Mouse (Mus musculus): ENCODE measurements around the gene Zbtb46.

Zbtb46 gene

DNA sequence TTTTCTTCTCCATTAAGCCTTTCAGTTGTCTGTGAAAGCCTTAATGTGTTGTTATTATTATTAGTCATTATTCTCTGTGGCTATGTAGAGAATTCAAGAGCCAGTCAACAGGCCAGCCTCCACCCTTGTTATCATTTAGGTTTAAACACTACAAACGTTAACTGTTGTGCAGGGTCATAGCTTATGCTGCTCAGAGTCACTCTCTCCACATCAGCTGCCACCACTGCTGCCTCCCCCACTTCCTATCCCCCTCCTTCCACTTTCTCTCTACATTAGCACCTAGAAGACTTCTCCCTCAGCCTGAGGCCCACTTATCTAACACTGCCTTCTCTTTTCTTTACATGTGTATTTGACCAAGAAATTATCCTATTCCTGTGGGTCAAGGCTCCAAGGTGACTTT lies 57.7 kb downstream of the Zbtb46 start:
- no peak for DNase-seq (ENCODE audit: low read depth)

DNA sequence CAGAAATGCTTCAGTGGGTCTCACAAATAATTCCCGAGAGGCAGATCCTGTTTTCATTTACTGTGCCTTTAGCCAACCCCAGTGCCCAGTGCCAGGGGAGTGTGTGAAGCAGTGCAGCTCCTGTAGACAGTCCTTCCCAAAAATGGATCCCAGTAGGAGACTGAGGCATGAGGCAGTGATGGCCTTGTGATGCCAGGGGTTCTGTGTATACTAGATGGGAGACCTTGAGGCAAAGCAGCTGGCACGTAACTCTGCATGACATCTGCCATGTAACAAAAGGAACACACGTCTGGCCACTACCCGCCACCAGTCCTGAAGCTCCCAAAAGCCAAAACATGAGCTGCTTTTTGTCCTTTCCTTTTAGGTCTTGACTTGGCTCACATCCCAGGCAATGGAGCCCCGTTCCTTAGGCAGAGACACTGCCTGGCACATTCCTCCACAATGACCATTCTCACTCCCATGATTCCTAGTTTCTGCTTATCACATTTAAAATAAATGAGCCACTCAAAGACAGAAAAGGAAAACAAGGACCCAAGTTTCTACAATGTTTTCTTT lies 61.9 kb downstream of the Zbtb46 start:
- no peak for DNase-seq (ENCODE audit: low read depth)

DNA sequence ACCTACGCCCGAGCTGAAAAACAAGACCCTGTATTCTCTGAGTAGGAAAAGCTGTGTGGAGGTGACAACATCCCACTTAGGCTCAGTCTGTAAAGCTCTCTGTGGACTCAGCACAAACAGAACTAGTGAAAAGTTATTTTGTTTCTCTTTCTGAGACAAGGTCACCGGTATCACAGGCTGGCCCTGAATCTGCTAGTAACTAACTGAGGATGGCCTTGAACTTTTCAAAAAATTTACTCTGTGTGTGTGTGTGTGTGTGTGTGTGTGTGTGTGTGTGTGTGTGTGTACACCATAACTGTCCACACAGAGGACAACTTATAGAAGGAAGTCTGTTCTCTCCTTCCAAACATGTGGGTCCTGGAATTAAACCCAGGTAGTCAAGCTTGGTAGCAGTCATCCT lies 65.1 kb downstream of the Zbtb46 start:
- DNase-seq (ENCODE audit: low read depth), result no peak

DNA sequence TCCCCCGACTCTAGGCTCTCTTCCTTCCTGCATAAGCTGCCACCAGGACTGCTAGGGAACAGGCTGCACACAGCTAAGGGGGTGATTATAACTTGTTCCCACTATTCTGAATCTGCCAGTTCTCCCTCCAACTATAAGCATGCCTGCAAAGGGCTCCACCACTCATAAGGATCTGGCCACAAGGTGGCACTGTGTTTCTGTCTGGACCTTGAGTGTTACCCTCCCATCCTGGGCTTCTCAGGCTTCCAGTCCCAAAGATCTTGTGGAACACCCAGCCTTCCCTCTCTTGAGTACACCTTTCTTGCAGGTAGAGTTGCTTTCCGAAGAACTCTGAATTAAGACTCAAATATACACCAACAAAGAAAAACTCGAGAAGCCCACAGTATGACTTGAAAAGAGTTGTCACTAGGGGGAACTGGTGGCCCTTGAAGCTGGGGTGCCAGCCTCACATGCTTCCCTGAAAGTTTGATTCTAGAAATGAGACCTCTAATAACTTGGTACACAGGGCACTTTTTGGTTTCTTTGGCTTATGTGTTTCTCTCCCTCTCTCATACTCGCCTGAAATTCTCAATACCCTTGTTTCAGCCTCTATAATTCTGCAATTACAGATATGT lies 66.5 kb downstream of the Zbtb46 start:
- peak; percentile 94 for DNase-seq (ENCODE audit: low read depth)

DNA sequence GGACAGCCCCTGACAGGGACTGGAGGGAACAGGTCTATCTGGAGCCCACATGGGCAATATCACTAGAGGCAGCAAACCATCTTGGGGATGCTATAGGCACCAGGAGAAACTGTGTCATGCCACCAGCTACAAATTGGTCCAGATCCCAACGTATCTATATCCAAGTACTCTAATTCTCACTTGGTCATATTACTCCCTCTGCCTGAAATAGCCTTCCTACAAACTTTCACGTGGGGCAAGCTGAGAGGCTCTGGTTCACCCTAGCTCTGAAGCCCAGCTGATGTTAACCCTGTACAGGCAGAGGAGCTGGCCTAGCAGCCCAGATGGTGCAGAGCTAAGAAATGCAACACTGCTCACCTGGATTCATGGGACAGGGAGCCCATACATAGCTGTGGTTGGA lies 67.7 kb downstream of the Zbtb46 start:
- no peak for DNase-seq (ENCODE audit: low read depth)

DNA sequence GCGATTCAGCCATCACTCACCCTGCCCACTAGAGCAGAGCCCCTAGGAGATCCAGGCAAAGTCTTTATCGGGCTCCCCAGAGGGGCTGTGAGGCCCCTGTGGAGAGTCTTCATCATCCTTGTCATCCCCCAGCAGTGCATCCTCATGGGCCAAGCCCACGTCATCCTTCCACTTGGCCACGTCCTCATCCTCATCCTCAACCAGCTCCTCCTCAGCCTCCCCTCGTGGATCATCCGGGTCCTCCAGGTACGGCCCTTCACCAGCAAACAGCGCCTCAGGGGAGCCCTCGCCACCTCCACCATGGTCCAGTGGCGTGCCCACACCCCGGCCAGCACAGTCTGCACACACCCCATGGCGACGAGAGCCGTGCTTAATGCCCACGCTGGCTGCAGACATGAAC lies 68.2 kb downstream of the Zbtb46 start:
- DNase-seq (ENCODE audit: low read depth), result no peak

DNA sequence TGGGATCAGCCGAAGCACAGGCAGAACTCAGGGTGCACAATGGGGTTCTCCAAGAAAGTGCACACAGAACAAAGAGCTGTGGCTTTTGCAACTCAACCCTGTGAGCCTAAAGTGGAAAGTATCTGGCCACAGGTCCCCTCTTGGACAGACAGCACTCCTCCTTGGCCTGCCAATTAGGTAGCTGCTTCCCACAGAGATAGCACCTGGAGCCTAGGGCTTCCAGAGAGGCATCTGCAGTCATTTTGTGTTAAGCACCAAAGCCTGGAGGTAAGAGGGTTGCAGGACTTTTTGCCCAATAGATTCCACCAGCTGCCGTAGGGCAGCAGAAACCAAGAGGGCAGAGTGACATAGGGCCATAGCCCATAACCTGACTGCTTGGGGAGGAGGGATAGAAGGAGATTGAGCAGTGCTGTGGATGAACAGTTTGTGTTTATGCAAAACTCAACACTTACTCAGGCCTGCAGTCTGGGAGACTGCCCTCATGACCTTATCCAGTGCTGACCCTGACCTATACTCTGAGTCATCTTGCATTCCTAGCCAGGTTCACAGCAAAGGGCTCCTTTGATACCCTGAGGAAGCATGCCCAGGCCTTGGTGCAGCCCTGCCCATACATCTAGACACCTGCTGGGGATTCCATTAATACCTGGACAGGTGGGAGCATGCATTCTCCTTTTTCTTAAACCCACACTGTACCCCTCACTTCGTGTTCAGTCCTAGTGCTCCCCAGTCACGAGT lies 68.9 kb downstream of the Zbtb46 start:
- no peak for DNase-seq (ENCODE audit: low read depth)

DNA sequence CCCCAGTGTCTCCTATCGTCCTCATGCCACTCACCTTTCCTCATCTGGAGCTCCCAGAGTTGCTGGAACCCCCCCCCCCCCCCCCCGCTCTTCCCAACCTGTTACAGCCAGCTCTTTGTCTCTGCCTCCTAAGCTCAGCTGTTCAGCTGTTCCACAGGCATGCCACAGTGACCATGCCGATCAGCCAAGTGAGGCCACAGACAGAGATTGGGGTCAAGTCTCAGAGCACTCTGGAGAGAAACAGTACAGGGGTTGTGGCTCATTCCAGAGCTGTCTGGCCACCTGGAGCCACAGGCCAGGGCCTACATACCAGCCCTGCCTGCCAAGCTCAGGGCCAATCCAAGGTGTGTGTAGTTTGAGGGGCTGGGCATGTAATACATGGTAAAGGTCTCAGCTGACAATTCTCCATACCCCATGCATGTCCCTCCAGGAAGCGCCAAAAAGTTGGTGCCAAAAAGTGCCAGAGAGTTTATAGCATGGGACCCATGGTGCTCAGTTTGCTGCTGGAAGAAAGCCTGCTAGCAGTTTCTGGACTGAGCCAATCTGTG lies 72.5 kb downstream of the Zbtb46 start:
- DNase-seq (ENCODE audit: low read depth), result no peak

DNA sequence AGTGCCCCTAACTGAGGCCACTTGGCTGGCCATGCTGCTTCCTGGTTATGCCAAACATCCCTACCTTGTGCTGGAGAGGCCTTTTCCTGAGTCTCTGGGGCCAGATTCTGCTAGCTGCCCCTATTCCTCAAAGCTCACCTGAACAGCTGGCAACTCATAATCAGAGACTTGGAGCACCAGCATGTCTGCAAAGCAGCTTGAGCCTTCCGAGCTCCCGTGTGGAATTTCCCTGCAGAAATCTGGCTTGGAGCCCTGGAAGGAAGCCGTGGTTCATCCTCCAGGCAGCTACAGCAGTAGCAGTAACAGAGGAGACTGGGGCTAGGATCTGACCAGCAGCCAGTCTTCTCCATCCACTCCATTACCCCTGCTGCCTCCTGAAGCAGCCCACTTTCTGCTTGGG lies 73.3 kb downstream of the Zbtb46 start:
- DNase-seq (ENCODE audit: low read depth), result no peak

DNA sequence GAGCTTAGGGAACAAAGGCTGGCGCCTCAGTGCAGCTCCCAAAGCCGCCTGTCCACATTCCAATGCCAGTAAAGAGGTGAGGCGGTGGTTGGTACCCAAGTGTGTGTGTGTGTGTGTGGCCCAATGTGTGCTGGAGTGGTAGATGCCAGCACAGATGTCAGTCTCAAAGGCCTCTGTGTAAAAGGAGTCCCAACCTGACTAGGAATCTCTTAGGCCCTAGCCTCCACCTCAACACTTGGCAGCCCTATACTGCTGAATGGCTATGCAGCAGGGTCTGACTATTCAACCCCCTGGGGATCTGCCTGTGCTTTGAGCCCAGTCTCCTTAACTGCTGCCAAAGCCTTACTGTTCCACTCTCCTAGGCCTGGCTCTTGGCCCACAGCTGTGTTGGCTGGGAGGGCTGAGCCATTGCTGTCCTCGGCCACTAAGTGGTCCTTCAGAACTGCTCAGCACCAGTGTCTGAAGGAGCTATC lies 74.3 kb downstream of the Zbtb46 start:
- DNase-seq (ENCODE audit: low read depth), result no peak

DNA sequence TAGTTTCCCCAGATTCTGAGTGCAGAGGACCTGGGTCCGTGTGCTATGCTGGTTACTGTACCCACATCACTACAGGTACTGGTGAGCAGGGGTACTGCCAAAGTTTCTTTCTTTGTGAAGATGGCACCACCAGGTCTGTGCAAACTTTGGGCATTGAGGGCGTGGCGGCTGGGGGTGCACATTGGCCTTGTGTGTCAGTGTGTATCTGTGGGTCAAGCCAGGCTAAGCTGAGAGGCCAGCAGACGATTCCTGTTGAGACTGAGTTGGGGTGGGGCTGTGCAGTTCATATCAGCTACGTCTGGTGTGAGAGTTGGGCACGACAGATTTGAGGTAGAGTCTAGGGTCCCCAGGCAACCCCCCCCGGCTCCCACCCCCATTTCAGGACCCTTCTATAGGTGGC lies 74.8 kb downstream of the Zbtb46 start:
- no peak for DNase-seq (ENCODE audit: low read depth)

DNA sequence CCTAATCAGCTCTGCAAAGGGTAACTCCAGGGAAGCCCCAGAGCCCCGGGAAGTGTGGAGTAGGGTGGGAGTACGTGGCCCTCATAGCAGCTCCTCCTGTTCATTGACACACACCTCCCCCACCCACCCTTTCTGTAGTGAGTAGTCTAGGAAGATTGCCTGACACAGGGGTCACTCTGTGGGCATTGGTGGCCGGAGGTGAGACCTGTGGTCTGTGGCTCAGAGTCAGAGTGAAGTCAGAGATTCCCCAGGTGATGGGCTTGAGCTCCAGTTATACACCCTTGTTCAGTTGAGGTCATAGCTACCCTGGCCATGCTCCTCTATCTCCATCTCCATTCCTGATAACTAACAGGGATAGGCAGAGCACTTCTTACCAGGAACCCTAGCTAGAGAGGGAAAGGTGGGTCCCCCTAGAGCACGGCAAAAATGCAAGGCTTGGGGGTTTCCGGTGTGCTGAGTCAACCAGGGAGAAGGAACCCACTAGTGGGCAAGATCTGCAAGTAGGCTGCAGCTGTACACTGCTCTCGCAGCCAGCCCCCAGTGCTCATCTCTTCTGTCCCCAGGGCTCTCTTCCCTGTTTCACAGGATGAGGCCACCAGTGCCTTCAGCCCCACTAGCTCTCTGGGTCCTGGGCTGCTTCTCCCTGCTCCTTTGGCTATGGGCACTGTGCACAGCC lies 77.5 kb downstream of the Zbtb46 start:
- peak; percentile 85 for DNase-seq (ENCODE audit: low read depth)

DNA sequence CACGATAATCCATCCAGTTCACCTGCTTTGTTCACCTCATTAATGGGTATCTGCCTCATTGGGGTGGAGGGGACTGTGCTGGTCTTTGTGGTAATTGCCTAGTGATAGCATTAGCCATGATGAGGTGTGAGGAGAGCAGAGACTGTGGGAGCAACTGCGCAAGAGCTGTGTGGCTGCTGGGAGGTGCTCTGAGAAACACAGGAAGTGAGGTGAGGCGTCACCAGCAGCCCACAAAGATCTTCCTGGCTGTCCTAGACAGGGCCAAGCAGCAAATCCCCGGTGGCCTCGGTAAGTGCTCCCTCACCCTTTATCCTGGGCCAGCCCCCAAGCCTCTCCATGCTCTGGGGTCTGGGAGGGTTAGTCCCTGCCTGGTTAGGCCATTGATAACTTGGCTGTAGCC lies 78.1 kb downstream of the Zbtb46 start:
- peak; percentile 87 for DNase-seq (ENCODE audit: low read depth)

DNA sequence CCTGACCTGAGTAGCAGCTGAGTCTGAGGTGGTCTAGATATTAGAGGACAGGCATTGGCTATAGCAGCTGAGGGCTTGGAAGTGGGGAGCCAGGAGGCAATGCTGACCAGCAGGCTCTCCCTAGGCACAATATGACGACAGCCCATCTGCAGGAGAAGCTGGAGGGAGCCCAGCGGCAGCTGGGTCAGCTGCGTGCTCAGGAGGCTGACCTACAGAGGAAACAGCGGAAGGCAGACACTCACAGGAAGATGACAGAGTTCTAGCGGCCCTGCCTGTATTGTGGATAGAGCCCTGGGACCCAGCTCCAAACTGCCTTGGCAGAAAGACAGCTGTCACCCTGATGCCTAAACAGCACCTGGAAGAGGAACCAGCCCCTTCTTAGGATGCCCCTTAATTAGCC lies 79.0 kb downstream of the Zbtb46 start:
- DNase-seq (ENCODE audit: low read depth), result peak; percentile 31

DNA sequence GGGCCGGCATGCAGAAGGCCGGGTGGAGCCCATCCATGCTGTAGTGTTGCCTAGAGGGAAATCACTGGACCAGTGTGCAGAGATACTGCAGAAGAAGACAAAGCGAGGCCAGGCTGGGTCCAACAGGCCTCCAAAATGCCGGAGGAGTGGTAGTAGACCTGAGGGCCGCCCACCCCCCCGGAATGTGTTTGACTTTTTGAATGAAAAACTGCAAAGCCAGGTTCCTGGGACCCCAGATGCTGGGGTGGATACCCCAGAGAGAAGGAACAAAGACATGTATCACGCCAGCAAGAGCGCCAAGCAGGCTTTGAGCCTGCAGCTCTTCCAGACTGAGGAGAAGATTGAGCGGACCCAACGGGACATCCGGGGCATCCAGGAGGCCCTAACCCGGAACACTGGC lies 79.4 kb downstream of the Zbtb46 start, which contains the start of gene Lime1:
Gene Lime1, plus strand, starts transcription at position 301 of the 400 bp plus-strand sequence.
- no peak for DNase-seq (ENCODE audit: low read depth)

DNA sequence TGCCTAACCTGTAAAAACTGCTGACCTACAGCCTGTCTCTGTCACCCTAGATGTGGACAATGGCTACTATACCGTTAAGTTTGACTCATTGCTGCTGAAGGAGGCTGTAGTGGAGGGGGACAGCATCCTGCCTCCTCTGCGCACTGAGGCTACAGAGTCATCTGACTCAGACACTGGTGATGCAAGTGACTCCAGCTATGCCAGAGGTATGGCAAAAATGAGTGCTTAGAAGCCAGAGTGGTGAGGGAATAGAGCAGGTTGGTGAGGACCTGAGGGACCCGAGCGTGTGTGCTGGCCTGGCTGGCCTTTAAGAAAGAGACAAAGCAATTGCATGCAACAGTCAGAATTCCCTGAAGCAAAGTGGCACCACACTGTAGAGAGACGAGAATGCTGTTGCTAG lies 80.5 kb downstream of the Zbtb46 start:
- no peak for DNase-seq (ENCODE audit: low read depth)

DNA sequence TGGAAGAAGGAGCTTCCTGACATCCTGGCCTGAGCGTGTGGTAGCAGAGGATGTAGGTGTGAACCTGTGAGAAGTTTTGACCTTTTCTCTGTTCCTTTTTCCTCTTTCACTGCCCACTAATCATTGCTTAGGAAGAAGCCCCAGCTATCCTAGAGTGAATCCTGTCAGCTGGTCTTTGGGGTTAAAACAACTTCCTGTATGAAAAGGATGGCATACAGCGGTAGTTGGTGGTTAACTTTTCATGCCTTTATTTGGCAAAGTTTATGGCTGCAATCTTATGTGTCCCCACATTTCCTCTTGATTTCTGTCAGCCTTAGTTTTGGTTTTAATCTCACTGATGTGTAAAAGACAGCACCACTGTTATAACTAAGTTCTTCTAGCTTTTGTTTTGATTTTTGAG lies 82.0 kb downstream of the Zbtb46 start:
- DNase-seq (ENCODE audit: low read depth), result peak; percentile 77

DNA sequence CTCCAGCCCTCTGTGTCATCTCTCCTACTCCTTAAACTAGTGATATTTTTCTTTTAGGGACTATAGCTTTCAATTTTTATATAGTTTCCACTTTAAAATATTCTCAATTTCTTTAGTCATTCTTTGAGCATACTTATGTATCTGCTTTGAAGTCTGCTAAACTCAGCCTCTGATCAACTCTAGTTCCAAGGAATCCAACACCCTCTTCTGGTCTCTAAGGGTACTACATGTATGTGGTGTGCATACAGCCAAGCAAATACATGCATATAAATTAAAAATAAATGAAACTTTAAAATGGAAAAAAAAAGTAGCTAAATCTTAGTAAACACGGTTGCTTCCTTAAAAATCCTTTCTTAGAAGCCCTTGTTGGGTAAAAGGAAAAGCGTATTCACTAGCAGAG lies 83.4 kb downstream of the Zbtb46 start:
- peak; percentile 88 for DNase-seq (ENCODE audit: low read depth)

DNA sequence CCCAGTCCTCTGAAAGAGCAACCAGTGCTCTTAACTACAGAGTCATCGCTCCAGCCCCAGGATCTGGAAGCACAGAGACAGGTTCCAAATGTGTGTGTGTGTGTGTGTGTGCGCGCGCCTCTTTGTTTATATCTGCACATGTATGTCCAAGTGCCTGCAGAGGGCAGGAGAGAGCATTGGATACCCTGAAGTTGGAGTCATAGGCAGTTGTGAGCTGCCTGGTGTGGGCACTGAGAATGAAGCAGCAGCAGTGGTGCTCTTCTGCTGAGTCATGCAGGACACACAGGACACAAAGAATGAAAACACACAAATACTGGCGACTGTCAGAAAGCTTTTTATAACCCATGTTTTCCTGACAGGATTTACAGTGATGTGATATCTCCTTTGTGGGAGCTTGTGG lies 89.2 kb downstream of the Zbtb46 start:
- DNase-seq (ENCODE audit: low read depth), result peak; percentile 26

DNA sequence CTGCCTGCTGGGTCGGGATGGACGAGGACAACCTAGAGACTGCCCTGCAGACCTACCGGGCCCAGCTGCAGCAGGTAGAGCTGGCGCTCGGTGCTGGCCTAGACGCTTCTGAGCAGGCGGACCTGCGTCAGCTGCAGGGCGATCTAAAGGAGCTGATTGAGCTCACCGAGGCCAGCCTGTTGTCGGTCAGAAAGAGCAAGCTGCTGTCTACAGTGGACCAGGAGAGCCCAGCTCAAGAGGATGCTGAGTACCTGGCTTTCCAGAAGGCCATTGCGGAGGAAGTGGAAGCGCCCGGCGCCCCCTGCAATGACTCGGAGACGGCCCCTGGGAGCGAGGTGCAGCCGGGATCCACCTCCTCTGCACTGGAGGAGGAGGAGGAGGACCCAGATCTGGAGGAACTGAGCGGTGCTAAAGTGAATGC lies 93.6 kb downstream of the Zbtb46 start:
- DNase-seq (ENCODE audit: low read depth), result no peak

DNA sequence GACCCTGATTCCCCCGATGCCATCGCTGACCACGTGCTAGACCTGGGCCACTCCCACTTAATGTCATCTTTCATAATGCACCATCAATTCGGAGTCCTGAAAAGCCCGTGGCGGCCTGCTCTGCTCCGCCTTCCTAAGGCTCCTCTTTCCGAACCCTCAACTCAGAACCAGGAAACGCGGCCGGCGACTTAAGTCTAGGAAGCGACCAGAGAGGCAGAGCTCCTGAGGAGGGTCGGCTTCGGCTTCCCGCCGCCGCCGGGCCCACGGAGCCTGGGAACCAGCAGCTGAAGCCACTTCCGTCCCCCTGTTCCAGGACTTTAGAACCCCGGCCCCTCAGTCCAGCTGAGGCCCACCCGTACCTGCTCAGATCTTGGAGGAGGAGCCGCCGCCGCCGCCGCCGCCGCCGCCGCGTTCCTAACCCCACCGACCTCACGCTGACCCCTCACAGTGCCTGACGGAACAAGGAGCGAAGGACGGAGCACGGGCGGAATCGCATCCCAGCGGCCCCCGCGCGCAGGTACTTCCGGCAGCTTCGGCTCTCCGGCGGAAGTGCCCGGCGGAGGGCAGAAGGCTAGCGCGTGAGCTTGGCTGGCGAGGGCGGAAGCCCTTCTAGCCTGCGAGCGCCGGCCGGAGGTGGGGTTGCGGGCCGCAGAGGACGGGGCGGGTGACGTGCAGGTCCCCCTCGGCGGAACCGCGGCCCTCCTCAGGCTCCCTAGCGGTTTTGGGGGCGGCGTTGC lies 94.2 kb downstream of the Zbtb46 start, which contains the start of the genes Zgpat and Arfrp1:
Gene Zgpat, plus strand, starts transcription at position 69 of the 737 bp plus-strand sequence.
Gene Arfrp1, minus strand, starts transcription at position 545 of the 737 bp plus-strand sequence.
- peak; percentile 91 for DNase-seq (ENCODE audit: low read depth)

DNA sequence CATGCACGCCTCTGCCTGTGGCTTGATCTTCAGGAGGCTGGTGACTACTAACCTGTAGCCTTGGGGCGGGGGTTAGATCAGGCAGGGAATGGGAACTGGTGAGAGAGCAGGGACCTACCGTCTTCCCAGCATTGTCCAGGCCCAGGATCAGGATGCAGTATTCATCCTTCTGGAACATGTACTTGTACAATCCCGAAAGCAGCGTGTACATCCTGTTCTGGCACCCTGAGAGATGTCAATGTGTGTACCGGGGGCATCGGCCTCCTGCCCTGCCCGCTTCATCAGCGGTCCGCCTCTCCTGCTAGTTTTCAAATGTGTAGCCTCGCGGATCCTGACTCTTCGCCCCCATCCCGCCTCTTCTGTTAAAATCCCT lies 94.8 kb downstream of the Zbtb46 start:
- DNase-seq (ENCODE audit: low read depth), result no peak
